Mouse (Mus musculus) bone marrow macrophage, adult 2 months (primary cell): ENCODE results near the gene Cyp11a1.

Source experiments
- CTCF ChIP-seq: IDR thresholded peaks from 2 replicates; pipeline ENCODE4 v1.5.1; 2012; ENCODE audit warnings: low read depth, mild to moderate bottlenecking, low read length, moderate library complexity
- POLR2A ChIP-seq: IDR thresholded peaks from 2 replicates; pipeline ENCODE4 v1.6.1; 2012; ENCODE audit warnings: mild to moderate bottlenecking, low read depth, low read length, borderline replicate concordance

GRCm38 (mm10) chr9:58043496-58044017 is 37.3 kb downstream of the Cyp11a1 start:
- no peak for TF ChIP-seq CTCF
- TF ChIP-seq POLR2A: no peak
